Mouse (Mus musculus): ENCODE results near the gene Zmym1.

- TF ChIP-seq CTCF (IDR thresholded peaks at IDR 0.05; ENCODE audit: borderline replicate concordance, extremely low read depth, insufficient read depth, insufficient read length): no peak
- TF ChIP-seq POLR2A (IDR thresholded peaks at IDR 0.05; ENCODE audit: borderline replicate concordance, extremely low read depth, insufficient read depth, insufficient read length, poor library complexity, severe bottlenecking): no peak
Observed at GRCm38 (mm10) chr4:127083131-127083530, 22.2 kb upstream of the Zmym1 start.
